Mouse (Mus musculus) E14TG2a.4 (cell line): ENCODE data around the gene Oxtr.

ENCODE experiments used
- CTCF ChIP-seq: conservative IDR thresholded peaks from 2 replicates; pipeline ENCODE4 v1.5.1; 2014; ENCODE audit warnings: low read length
- NANOG ChIP-seq: IDR thresholded peaks from 2 replicates; pipeline ENCODE4 v1.6.1; 2014; ENCODE audit warnings: borderline replicate concordance, low read length, mixed read lengths
- POU5F1 ChIP-seq: IDR thresholded peaks from 2 replicates; pipeline ENCODE4 v1.6.1; 2014; ENCODE audit warnings: low read length, borderline replicate concordance

- TF ChIP-seq CTCF (no peak), POU5F1 (no peak), NANOG (no peak)
These were observed 28.2 kb upstream of the Oxtr start for GRCm38 (mm10) chr6:112517991-112518390.
